Mouse (Mus musculus) frontal cortex, postnatal 36 days (tissue): ENCODE measurements around the gene Top3a.
A peak's percentile ranks its signal among the peaks of the same experiment; 100 is the strongest.

Source experiments
- DNase-seq, 2 experiments: peaks; one replicate each; pipeline ENCODE4 v3.0.0; 2022; ENCODE audit warnings: low spot score in 2 of 2

Gene Top3a

DNA sequence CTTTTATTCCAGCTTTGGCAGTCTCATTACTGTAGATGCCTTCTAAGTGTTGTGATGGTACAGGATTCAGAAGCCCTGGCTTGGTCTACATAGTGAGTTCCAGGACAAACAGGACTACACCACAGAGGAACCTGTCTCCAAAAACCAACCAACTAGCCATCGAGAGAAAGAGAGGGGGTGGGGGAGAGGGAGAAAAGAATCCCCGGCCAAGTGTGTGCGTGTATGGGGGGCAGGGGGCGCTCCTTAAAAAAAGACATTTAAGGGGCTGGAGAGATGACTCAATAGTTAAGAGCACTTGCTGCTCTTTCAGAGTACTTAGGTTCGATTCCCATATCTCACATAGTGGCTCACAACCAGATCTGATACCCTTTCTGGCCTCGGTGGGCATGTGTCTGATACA is 1.6 kb downstream of the Top3a start:
- no peak for DNase-seq

DNA sequence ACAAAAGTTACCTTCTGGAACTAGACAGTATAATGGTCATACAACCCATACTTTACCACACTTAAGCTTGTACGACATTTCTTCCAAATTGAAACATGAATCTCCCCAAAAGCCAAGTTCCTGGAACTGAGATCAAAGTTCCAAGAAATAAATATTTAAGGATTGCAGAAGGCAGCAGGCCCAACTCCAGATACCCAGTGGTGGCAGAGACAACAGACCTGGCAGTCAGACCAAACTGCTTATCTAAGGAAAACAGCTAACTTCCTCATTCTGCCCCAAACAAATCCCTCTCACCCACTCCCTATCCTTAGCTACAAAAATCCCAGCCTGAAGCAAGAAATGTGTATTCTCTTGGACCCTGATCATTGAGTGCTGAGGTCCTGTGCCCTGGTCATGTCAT is 2.3 kb downstream of the Top3a start:
- DNase-seq = no peak

DNA sequence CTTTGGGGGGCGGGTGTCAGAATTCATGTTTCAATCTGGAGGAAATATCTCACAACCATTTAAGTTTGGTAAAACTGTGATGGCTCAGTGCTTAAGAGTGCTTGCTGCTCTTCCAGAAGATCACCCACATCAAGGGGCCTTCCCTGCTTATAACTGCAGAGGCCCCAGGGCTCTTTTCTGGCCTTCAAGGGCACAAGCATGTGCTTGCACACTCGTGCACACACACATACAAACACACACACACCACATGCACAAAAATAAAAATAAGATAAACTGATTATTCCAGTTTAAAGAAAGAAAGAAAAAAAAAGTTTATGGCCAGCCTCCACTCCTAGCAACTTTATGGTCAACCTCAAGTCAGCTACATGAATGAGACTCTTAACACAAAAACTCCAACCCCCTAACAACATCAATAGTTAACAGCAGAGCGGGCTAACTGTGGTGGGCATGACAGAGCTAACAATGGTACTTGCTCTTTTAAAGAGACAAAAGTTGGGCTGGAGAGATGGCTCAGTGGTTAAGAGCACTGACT is 2.9 kb downstream of the Top3a start:
- DNase-seq = no peak

DNA sequence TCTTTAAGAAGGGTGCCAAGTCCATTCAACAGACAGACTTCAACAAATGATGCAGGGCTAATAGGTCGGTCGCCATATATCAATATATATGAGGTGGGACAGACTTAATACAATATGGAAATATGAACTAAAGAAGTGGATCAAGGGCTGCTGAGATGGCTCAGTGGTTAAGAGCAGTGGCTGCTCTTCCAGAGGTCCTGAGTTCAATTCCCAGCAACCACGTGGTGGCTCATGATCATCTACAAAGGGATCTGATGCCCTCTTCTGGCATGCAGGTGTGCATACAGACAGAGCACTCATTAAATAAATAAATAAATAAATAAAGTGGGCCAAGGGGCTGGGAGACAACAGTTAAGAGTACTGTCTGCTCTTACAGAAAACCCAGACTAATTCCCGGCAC is 5.0 kb downstream of the Top3a start:
- DNase-seq = no peak

DNA sequence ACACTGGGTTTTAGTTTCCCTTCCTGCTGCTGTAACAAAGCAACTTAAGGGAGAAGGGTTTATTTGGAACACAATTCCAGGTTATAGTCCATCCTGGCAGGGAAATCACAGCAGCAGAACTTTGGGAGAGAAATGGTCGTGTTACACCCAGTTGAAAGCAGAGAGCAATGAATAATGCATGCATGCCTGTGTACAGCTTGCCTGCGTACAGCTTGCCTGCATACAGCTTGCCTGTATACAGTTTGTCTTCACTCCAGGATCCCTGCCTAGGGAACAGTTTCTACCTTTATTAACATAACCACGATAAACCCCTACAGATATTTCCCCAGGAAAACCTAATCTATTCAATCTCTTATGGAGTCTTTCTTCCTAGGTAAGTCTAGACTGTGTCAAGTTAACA is 6.4 kb downstream of the Top3a start:
- DNase-seq = no peak

- DNase-seq = no peak
Observed at GRCm38 (mm10) chr11:60769322-60769721, 7.8 kb downstream of the Top3a start.

GRCm38 (mm10) chr11:60766969-60767368 is 10.2 kb downstream of the Top3a start:
- DNase-seq = no peak

DNA sequence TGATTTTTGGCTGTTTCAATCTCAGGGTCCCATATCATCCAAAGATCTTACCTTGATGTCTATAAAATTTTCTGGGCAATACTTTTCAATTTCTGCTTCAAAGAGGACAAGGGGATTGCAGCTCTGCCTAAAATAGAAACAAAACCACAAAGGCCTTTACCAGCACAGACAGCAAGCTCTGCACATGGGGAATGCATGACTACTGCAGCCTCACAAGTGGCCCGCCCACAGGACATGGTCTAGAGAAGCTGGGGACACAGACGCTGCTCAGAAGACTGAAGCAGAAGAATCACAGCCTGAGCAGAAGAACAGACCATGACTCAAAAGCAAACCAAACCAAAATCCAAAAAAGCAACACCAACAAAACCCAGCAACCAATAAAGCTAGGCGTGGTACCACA is 15.5 kb downstream of the Top3a start:
- no peak for DNase-seq

GRCm38 (mm10) chr11:60755570-60755969 is 21.6 kb downstream of the Top3a start:
- DNase-seq = peak in 1 of 2 experiments; percentile 39

- DNase-seq = no peak
Observed at GRCm38 (mm10) chr11:60740321-60740720, 36.8 kb downstream of the Top3a start.

DNA sequence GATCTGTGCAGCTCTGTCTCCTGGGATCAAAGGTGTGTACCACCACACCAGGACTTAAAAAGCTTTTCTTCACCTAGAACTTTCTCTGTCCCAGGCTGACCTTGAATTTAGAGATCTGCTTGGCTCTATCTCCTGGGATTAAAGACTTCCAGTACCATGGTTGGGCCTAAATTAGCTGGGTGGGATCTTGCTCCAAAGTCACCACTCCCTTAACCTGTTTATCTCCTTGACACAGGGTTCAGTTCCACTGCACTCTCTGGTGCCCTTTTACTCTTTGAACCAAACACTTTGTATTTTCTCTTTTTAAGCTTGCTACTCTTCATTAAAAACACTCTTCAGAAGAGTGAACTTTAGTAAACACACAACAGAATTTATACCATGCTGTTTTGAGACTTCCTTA is 39.7 kb downstream of the Top3a start:
- DNase-seq = no peak

GRCm38 (mm10) chr11:60736491-60736890 is 40.7 kb downstream of the Top3a start:
- DNase-seq = no peak

DNA sequence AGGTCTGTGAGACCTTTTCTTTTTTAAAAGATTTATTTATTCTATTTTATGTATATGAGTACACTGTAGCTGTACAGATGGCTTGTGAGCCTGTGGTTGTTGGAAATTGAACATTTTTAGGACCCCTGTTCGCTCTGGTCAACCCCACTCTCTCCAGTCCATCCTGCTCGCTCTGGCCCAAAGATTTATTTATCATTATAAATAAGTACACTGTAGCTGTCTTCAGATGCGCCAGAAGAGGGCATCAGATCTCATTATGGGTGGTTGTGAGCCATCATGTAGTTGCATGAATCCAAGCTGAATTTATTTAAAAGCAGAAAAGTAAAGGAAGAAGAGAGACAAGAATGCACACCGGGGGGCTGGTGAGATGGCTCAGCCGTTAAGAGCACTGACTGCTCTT is 42.0 kb downstream of the Top3a start:
- no peak for DNase-seq

DNA sequence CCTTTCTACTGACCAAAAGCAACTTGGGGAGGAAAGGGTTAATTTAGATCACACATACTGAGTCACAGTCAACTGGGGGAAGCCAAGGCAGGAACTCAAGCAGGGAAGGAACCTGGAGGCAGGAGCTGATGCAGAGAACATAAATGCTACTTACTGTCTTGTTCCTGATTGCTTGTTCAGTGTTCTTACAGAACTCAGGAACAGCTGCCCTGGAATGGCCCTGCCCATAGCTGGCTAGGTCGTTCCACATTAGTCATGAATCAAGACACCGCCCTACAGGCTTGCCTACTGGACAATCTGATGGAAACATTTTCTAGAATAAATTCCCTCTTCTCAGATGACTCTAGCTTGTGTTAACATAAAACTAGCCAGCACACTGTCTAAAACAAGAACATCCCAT is 43.0 kb downstream of the Top3a start:
- DNase-seq = no peak

- no peak for DNase-seq
Observed at GRCm38 (mm10) chr11:60731251-60731650, 45.9 kb downstream of the Top3a start.

DNA sequence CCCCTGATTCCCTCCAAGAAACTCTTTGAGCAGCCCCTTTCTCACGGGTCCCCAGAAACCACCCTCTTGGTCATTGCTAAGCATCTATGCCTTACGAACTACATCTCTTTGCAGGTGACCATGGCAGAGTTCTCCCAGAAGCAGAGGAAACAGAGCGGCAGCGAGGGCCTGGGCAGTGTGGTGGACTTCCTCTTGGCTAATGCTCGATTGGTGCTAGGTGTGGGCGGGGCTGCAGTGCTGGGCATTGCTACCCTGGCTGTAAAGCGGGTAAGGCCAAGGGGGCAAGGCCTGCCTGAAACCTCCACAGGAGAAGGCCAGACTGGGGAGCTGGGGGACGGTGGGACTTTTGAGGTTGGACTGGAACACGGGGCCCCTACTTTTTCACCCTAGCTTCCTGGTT is 47.0 kb downstream of the Top3a start:
- no peak for DNase-seq

DNA sequence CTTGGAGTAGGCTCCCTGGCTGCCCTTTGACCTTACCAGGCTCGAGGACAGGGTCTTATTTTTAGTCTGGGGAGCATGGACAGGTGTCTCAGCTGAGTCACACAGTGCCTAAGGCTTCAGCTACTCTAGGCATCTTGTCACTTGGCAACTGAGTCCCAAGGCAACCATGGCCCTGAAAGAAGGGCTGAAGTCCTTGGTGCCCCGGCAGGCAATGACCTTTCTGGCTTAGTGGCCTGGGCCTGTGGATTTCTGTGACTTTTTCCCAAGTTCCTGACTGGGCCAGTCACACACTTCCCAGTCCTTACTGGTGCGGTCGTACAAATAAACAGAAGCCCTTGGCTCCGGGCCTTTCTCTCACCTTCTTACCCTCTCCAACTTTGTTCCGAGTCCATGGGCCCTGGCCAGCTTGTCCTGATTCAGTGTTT is 47.9 kb downstream of the Top3a start:
- no peak for DNase-seq

- peak; percentile 94 to 96 for DNase-seq
Observed at GRCm38 (mm10) chr11:60728260-60728761, 48.9 kb downstream of the Top3a start, which contains the start of gene Mief2. TSS of gene Mief2 (plus strand) at chr11:60728398.

DNA sequence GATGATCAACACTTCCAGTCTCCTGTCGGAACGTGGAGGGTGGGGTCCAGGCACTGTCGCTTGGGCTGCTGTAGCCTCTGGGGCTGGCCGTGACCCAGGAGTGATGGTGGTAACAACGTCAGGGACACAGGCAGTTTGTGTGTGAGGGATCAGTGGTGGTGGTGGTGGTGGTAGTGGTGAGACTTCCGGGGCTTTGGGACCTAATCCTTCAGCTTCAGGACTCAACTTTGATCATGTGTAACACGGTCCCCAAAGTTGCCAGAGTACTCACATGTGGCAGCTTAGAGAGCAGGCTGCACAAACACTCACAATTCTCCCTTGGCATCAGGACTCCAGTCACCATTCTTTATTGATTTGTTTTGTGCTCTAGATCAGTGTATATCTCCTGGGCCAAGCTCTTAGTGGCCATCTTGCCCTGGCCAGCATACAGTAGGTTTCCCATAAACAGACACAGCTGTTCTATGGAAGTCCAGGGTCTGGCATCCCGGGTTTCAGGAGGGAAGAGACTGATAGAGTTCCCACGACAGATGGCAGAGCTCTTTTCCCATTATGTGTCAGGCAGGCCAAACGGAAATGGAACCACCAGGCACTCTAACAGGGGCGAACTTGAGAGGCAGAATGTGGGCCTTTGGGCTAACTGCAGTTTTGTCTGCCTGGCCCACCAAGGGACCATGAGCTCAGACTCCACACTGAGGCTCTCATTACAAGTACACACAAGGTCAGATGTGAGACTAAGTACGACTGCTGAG is 49.6 kb downstream of the Top3a start:
- DNase-seq = no peak

GRCm38 (mm10) chr11:60726601-60727391 is 50.4 kb downstream of the Top3a start, which contains the start of gene Flii:
TSS of gene Flii (minus strand) at chr11:60727263.
- DNase-seq = peak; percentile 68 to 71

- DNase-seq = no peak
Observed at GRCm38 (mm10) chr11:60719263-60719662, 57.9 kb downstream of the Top3a start.

DNA sequence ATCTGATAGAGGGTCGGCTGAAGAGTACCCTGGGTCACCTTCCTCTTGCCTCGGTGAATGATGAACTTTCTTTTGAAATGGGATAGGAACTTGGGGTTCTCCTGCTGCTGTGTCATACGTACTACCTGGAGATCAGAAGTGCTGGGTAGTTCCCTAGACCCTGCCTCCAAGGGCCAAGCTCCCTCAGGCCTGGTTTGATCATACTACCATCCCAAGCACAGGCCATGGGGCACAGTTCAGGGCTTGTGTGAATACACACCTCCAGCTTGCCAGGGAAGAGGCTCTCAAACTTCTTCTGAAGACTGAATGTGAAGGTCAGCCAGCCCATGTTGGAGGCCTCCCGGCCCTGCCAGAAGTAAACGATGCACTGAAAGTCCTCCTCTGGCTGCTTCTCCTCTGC is 61.3 kb downstream of the Top3a start:
- DNase-seq = no peak
